In genomic region chr1:194521216-194521615, GRCm38 (mm10) we compare ENCODE assay signal across 23 mouse cellular contexts.
"Had no signal": no experiment of that assay in that cellular context is flagged by ENCODE, and none has a peak within 500 bp of the region (broad histone marks: within the 10 kb centered on the region; RNA-seq: fewer than 3 reads in every experiment).

No protein-coding gene starts in this region.

- H3K36me3 ChIP-seq: limb, embryonic 15.5 days; lung, embryonic 15.5 days; midbrain, embryonic 15.5 days had no signal

- H3K4me2 ChIP-seq: limb, embryonic 15.5 days; liver, embryonic 11.5 days; lung, embryonic 15.5 days; midbrain, embryonic 11.5 days; midbrain, embryonic 15.5 days had no signal

- H3K27ac ChIP-seq: layer of hippocampus, adult 2 months; limb, embryonic 15.5 days; liver, embryonic 14.5 days; lung, embryonic 15.5 days; midbrain, embryonic 15.5 days; stomach, postnatal 0 days had no signal

- H3K9ac ChIP-seq: limb, embryonic 15.5 days; liver, embryonic 14.5 days; liver, postnatal 0 days; lung, embryonic 15.5 days; midbrain, embryonic 15.5 days had no signal

- H3K9me3 ChIP-seq: limb, embryonic 15.5 days; lung, embryonic 15.5 days; midbrain, embryonic 15.5 days had no signal

- ATAC-seq: inflammation-experienced regulatory T-cells, adult 6 months; intestine, embryonic 16.5 days; liver, postnatal 0 days; midbrain, embryonic 15.5 days had no signal

- H3K27me3 ChIP-seq: limb, embryonic 15.5 days; lung, embryonic 15.5 days; midbrain, embryonic 15.5 days had no signal

- DNase-seq: kidney, adult 18-20 months; kidney, postnatal 25 days; layer of hippocampus, adult 9-11 months; liver, postnatal 0 days; lung, postnatal 14 days; lung, postnatal 4 days; right cerebral cortex, adult 18-20 months; right cerebral cortex, postnatal 14 days; right cerebral cortex, postnatal 4 days; thymus, adult 2 months; thymus, postnatal 14 days; thymus, postnatal 4 days had no signal

- H3K4me1 ChIP-seq: limb, embryonic 15.5 days; lung, embryonic 15.5 days had no signal

- H3K4me3 ChIP-seq: layer of hippocampus, adult 2 months; limb, embryonic 15.5 days; lung, embryonic 15.5 days; midbrain, embryonic 15.5 days; myocyte had no signal
